Mouse (Mus musculus): ENCODE measurements around the gene Ubap2l.

GRCm38 (mm10) chr3:90064383-90064782 is 12.0 kb upstream of the Ubap2l start:
- TF ChIP-seq CTCF (IDR thresholded peaks at IDR 0.05; ENCODE audit: control insufficient read depth, insufficient read depth, low read length) (no peak), POLR2A (IDR thresholded peaks at IDR 0.05; ENCODE audit: borderline replicate concordance, control insufficient read depth, low read depth, low read length) (no peak)
